Mouse (Mus musculus): ENCODE measurements around the gene Lsm12.
A peak's percentile ranks its signal among the peaks of the same experiment; 100 is the strongest.
"Not testable (repeated sequence)": the region's sequence is repeated elsewhere in the genome, so short reads cannot be mapped to it uniquely, and the experiment has no call there.

Lsm12 gene

DNA sequence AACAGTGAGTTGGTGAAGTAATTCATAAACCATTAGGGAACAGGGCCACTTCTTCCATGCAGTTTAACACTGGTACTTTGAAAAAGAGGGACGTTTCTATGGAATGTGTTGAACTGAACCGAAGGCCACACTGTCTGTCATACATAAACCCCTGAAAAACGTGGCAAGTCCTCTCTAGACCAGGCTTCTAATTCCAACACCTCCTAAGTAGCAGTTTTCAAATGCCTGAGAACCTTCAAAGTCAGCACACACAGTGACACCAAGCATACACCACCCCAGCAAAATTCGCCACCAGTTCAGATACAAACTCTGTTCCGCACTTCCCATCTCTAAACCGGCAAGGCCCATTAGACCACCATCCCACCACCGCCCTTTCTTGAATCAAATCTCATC is 847 bp downstream of the Lsm12 start:
- no peak for DNase-seq (ENCODE audit: low read depth)

DNA sequence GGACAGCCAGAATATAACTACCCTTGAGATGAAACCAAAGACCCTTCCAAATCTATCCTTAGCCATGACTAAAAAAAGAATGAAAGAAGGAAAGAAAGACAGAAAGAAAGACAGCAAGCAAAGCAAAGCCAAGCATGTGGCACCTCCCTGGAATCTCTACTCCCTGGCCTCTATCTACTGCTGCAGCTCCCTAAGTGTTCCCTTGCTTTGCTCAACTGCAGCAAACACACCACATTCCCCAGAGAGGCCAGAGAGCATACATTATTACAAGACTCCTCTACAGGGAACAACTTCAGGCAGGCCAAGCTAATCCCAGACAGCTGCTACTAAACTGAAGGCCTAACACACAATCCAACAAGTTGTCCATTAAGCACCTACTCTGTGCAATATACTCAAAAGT is 5.3 kb downstream of the Lsm12 start:
- no peak for DNase-seq (ENCODE audit: low read depth)

GRCm38 (mm10) chr11:102168689-102169088 is 16.4 kb downstream of the Lsm12 start:
- no peak for DNase-seq (ENCODE audit: low read depth)

GRCm38 (mm10) chr11:102167539-102167938 is 17.6 kb downstream of the Lsm12 start:
- DNase-seq (ENCODE audit: low read depth) = no peak

DNA sequence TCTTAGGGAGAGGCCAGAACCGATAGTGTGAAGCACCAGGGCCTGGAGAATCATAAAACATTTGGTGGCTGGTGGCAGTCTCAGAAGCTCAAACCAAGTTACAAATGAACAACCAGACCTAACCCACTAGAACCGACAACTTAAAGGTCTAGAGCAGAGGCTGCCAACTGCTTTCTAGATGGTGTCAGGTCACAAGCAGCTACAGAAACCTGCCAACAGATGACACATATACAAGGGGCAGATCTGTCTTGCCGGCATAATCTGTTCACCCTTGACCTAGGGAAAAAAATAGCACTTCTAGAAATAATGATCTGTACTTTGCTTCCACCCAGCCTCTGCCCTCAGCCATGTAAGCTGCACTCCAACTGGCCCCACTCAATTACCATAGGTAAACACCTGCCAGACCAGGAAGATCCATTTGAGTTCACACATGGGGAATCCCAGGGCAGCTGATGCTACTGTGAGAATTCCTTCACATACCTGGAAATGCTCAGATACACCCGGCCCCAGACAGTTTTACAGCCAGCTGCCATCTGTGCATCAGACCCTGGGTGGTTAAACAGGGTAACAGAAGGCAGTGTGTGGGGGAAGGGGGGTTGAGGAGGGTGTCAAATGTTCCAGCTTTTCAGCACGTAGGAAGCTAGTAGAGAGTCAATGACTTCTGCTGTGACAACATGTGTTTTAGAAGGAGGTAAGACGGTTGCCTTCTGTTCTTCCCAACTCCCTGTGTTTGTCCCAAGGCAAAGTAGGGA is 18.9 kb downstream of the Lsm12 start:
- DNase-seq (ENCODE audit: low read depth) = no peak

DNA sequence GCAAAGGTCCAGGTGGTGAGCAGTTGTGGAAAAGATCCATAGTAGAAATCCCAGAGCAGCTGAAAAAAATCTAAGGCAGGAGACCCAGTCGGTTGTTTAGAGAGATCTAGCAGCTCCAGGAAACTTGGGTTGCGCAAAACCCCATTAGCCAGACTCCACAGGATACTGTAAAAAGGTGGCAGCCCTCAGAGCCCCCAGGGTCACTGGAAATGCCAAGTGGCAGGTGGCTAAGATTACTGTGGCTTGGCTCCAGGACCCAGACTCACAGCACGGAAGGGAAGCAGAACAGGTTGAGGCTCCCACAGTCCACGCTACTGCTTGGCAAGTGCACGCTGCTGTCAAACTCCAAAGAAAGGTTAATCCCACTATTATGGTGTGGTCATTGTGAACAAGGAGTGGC is 25.3 kb downstream of the Lsm12 start:
- no peak for DNase-seq (ENCODE audit: low read depth)

GRCm38 (mm10) chr11:102158024-102158423 is 27.1 kb downstream of the Lsm12 start:
- not testable (repeated sequence) for DNase-seq (ENCODE audit: low read depth)

- DNase-seq (ENCODE audit: low read depth) = no peak
These were observed 28.4 kb downstream of the Lsm12 start for GRCm38 (mm10) chr11:102156786-102157089.

- peak; percentile 89 for DNase-seq (ENCODE audit: low read depth)
These were observed 28.9 kb downstream of the Lsm12 start, which contains the start of gene Tmem101 for GRCm38 (mm10) chr11:102156039-102156785. Tmem101 (minus strand) TSS chr11:102156404.

DNA sequence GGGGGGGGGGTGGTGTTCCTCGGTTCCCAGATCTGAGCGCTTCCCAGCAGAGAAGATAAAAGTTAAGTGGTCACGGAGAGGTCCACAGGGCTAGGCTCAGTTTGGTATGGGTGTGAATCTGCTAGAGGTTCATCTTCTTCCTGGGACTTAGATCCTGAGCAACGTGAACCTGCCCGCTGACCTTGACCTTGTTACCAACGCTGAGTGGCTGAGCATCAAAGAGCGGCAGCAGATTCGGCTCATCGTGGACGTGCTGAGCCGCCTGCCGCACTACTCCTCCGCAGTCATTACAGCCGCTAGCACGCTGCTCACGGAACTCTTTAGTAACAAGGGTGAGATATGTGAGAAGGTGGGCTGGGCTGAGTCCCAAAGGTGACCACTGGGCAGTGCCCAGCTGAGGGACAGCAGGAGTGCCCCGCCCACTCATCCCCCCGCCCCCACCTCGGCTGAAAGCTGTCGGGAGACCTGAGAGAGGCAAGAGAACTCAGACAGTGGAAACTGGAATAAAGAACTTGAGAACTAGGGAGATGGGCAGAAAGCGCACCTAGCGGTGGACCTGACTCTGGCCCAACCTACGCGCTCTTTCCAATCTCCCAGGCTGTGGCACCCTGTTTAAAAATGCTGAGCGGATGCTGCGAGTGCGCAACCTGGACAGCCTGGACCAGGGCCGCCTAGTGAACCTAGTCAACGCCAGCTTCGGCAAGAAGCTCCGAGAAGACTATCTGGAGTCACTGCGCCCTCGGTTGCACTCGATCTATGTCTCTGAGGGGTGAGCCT is 37.7 kb downstream of the Lsm12 start:
- DNase-seq (ENCODE audit: low read depth) = no peak

DNA sequence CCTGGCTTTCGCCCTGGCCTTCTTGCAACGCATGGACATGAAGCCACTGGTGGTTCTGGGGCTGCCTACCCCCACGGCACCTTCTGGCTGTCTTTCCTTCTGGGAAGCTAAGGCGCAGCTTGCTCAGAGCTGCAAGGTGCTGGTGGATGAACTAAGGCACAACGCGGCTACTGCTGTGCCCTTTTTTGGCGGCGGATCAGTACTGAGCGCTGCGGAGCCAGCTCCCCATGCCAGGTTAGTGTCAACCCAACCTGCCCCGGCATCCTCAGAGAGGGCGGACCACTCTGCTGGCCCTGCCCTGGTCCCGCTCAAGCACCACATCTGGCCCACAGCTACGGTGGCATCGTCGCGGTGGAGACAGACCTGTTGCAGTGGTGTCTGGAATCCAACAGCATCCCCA is 38.6 kb downstream of the Lsm12 start:
- no peak for DNase-seq (ENCODE audit: low read depth)

- no peak for DNase-seq (ENCODE audit: low read depth)
These were observed 39.1 kb downstream of the Lsm12 start for GRCm38 (mm10) chr11:102146005-102146404.

GRCm38 (mm10) chr11:102145471-102146001 is 39.6 kb downstream of the Lsm12 start, which contains the start of gene Nags:
Nags (plus strand) TSS chr11:102145513.
- DNase-seq (ENCODE audit: low read depth) = no peak

- DNase-seq (ENCODE audit: low read depth) = no peak
These were observed 40.1 kb downstream of the Lsm12 start for GRCm38 (mm10) chr11:102144957-102145470.

- no peak for DNase-seq (ENCODE audit: low read depth)
These were observed 42.7 kb downstream of the Lsm12 start for GRCm38 (mm10) chr11:102142355-102142754.

GRCm38 (mm10) chr11:102140508-102140907 is 44.6 kb downstream of the Lsm12 start:
- DNase-seq (ENCODE audit: low read depth) = peak; percentile 73

- DNase-seq (ENCODE audit: low read depth) = no peak
These were observed 46.7 kb downstream of the Lsm12 start for GRCm38 (mm10) chr11:102138447-102138740.

DNA sequence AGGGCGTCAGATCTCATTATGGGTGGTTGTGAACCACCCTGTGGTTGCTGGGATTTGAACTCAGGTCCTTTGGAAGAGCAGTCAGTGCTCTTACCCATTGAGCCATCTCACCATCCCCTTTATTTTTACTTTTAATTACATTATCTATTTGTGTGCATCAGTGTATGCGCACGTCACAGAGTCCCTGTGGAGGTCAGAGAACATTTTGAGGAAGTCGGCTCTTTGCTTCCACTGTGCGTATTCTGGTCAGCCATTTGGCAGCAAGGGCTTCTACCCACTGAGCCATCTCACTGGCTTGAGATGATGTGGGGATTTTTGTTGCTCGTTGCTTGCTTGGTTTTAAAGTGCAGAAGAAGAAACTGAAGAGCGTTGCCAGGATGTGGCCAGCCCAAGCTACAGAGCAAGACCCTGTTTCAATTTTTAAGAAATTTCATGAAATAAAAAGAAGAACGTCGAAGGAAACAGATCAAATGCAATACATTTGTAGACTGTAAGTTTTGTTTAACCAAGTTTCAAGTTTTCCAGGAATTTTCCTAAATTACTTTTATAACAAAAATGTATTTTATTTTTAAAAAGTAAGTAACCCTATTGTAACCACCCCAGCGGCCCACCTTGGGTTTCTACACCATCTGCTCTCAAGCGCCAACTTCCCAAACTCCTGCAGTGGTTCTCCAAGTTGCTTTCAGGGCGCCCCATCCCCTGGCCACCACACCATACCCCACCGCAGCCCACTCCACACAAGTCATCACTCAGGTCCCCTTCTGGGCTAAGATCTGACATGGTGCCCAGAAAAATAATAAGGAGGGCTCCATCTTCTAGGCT is 47.3 kb downstream of the Lsm12 start:
- DNase-seq (ENCODE audit: low read depth) = no peak

GRCm38 (mm10) chr11:102134516-102134915 is 50.6 kb downstream of the Lsm12 start:
- no peak for DNase-seq (ENCODE audit: low read depth)

DNA sequence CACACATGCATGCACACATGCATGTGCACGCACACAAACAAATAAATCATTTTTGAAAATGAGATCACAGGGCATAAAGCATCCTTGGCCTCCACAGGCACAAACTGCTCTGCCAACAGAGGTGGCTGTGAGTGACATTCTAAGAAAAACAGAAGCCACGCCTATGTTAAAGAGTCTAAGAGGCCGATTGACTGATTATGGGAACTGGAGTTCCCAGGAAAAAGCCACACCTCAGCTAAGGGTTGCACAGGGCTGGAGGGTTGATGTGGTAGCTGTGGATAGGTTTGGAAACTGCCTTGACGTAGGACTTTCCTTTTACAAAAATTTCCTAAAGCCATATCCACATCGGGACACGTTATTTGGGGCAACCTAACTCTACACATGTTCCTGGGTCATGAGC is 67.7 kb downstream of the Lsm12 start:
- DNase-seq (ENCODE audit: low read depth) = no peak

- no peak for DNase-seq (ENCODE audit: low read depth)
These were observed 68.9 kb downstream of the Lsm12 start for GRCm38 (mm10) chr11:102116241-102116640.
